Mouse (Mus musculus) spleen, postnatal 4 days (tissue): ENCODE results near the gene Wnk1.
A peak's percentile ranks its signal among the peaks of the same experiment; 100 is the strongest.
"Not testable (repeated sequence)": the region's sequence is repeated elsewhere in the genome, so short reads cannot be mapped to it uniquely, and the experiment has no call there.

Source experiments
- DNase-seq, 2 experiments: peaks; one replicate each; pipeline ENCODE4 v3.0.0; 2022; ENCODE audit warnings: low spot score in 2 of 2

Gene Wnk1

DNA sequence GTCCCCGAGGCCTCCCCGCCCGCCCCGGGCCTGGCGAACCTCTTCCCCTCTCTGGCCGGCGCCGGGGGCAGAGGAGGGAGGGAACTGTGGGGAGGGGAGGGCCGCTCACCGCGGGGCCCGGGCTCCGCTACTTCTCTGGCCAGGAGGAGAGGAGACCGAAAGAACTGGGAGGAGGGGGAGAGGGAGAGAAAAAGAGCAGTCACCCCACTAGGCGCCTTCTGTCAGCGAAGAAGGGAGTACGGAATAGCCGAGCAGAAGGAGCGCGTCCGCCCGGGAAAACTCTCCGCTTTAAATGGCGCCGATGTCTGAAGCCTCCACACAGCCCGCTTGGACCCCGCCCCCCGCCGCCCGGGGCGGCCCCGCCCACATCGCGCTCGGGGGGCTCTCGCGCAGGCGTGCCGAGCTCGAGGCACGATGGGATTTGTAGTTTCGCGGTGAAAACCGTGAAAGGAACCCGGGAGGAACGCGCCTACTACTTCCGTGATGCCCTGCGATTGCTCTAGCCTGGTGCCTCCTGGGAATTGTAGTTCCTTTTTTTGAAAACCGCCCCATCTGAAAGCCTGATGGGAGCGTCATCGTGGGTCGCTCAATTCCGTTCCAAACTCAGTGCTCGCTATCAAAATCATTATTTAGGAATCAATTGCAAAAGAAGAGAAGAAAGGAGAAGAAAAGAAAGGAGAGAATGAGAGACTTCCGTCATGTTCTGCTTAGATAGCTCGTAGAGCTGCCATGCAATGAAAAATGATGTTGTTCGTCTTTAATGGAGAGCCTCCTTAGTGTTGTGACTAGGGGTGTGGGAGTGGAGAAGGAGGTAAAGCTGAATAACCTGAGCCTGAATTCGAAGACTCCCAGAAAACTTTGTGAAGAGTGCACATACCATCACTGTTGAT lies at the start of gene Wnk1:
Gene Wnk1 (minus strand): TSS at position 307 of the 890 bp plus-strand sequence.
- peak; percentile 98 for DNase-seq

GRCm38 (mm10) chr6:120087041-120087440 lies 48.6 kb upstream of the Wnk1 start:
- DNase-seq = not testable (repeated sequence)

DNA sequence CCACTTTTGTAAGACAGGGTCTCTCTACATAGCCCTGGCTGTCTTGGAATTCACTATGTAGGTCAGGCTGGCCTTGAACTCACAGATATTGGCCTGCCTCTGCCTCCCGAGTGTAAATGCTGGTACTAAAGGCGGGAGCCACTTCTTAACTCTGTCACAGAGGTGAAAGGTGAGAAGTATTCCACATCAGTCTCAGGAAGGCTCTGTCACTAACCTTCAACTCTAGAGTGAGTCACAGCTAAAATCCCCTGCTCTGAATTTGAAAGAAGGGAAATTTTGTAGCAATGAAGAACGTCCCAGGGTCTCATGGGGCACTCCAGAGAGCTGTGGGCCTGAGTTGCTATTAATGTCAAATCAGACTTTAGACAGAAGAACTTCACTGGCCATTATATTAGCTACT lies 47.4 kb upstream of the Wnk1 start:
- DNase-seq = no peak

GRCm38 (mm10) chr6:120084983-120085382 lies 46.5 kb upstream of the Wnk1 start:
- no peak for DNase-seq

DNA sequence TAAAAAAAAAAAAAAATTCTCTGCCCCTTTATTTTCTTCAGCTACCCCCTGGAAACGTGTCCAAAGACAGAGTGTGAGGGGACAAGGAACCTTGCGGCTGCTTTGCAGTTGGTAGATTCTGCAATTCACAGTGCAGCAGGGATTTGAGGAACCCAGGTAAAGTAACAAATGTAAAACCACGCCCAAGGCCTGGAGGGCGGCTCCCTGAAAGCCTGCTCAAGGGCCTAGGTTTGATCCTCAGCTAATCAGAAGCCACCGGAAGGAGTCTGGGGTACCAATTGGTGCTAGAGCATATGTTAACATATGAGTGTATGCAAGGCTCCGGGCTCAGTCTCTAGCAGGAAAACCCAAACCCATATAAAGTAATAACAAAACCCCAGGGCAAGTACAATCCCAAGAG lies 45.0 kb upstream of the Wnk1 start:
- no peak for DNase-seq

DNA sequence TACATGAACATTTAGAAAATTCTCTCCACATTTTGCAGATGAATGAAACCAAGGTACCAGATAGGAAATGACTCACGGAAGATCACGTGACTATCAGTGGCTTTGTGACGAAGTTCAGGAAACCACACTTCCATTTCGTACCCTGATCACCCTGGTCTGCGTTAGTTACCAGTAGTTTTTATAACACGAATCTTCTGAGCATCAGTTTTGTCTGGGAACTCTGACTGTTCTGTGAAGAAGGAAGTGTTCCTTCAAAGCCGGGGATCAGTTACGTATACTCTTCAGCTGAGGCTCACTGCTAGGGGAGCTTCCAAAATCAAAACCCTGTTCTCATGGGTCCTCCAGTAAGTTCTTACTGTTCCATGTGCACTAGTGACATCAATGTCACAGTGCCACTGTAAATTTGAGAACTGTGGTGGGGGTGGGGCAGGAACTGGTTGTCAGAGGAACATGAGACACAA lies 44.5 kb upstream of the Wnk1 start:
- DNase-seq = no peak

DNA sequence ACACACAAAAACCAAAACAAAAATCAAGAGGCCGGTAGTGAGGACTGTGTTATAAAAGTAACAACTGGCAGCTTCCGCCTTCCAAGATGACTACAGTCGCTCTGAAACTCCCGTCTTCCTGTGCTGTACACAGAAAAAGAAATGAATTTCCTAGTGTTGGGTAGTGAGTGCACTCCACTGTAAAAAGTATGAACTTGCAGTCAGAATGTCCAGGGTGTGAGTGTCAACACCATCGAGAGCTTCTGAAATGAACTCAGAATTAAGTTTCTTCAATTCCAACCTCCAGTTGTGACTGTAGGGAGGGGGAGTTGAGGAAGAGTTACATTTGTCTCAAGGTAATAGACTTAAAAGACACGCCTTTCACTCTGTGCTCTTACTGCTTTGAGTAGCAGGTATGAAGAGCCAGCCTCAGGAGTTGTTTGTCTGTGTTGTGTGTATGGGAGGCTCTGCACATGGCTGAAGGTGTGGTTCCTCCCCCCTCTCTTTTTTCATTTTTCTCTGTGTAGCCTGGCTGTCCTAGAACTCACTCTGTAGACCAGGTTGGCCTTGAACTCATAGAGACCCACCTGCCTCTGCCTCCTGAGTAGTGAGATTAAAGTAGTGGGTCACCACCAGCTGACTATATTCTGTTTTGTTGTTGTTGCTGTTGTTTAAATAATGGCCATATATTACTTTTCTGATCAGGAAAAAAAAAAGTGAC lies 43.9 kb upstream of the Wnk1 start:
- DNase-seq = no peak

DNA sequence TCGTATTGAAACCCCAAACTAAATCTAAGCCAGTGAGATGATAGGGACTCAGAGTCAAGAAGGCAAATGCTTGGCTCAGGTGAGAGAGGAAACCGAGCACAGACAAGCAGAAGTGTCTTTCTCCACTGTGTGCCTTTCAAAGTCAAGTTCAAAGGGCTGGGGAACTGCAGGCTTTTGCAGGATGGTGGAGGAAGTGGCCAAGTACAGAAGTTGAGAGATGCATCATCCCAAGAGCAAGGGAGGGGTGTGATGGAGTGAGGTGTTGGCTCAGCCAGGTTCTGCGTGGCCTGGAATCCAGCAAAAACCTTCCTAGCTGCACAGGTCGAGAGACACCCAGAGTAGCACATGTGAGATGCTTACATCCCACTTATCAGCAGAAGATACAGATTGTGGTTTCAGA lies 43.0 kb upstream of the Wnk1 start:
- no peak for DNase-seq

- DNase-seq = no peak
These were observed 41.1 kb upstream of the Wnk1 start for GRCm38 (mm10) chr6:120079547-120079946.

- DNase-seq = no peak
These were observed 38.4 kb upstream of the Wnk1 start for GRCm38 (mm10) chr6:120076619-120077450.

DNA sequence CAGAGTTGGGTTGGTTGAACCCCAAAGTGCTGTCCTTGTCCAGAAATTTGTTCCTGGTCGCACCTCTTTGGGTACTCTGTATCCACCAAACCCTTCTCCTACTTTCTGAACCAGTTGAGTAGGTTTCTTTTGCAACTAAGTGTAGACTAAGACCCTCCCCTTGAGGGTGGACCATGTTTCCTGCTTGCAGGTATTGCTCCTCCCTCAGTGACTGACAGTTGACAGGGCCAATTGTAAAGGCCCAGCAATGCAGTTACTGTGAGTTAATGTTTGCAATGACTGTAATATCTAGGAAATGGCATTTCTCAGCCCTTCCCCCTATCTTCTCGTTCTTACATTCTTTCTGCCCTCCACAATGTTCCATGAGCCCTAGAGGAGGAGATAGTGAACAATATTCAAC lies 34.2 kb upstream of the Wnk1 start:
- DNase-seq = no peak

- no peak for DNase-seq
These were observed 31.1 kb upstream of the Wnk1 start for GRCm38 (mm10) chr6:120069546-120069945.

DNA sequence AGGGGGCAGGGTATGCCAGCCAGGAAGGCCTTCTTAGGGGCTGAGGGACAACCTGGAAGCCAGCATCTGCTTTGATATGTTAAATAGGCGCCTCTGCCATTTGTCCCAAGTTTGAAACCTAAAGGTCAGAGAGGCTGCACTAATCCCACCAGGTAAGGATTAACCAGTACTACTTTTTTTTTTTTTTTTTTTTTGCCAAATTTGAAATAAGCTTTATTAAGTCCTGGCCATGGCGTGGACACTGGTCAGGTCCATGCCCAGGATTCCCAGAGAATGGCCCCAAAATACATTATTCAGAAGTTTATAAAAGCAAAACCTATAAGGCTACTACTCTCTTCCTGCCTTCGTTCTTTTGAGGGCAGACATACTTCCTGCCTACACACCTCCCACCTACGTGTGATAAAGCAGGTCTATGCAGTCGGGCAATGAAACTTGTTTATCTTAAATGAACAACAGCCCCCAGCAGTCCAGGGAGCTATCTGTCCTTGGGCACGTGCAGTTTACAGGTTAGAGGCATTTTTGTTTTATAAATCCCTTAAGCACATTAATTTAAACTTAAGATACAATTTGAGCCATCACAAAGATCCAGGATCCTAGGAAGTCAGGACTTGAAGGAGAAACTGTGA lies 27.2 kb upstream of the Wnk1 start:
- no peak for DNase-seq

GRCm38 (mm10) chr6:120064627-120065026 lies 26.2 kb upstream of the Wnk1 start:
- no peak for DNase-seq

- no peak for DNase-seq
These were observed 24.5 kb upstream of the Wnk1 start for GRCm38 (mm10) chr6:120062934-120063333.

DNA sequence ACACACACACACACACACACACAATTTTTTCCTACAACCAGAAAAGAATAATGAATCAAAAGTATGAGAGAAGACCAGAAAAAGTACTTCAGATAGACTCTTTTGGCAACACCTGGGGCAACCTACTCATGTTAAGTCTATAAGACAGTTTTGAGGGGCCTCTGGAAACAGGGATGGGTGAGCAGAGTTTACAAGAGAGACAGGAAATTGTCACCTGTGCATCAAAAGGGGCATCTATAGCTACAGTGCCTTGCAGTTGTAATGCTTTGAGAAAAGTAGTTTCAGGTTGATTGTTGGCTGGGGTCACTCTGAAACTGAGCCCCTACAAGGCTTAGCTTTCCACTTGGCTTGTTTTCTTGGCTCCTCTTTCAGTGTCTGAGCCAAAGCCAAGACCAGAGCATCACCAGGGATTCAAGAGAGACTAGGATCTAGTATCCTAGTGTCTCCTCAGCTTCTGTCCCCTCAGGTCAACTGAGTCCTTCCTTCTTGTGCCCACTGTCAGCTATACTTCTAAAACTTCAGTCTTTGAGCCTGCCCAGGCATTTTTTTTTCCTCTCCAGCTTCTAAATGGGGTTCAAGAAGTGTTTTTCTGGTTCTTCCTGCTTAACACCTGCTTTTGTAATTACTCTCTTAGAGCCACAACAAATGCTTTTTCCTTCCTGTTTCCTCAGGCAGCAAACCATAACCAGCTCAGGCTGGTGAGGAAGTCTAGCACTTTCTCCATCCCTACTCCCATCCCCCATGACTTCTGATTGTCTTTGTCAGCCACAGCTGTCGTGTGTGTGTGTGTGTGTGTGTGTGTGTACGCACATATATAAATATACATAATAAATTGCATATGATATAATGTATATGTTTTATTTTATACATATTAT lies 17.4 kb upstream of the Wnk1 start:
- DNase-seq = no peak

GRCm38 (mm10) chr6:120054412-120054811 lies 15.9 kb upstream of the Wnk1 start:
- no peak for DNase-seq

GRCm38 (mm10) chr6:120047705-120048292 lies 9.3 kb upstream of the Wnk1 start:
- DNase-seq = no peak

GRCm38 (mm10) chr6:120045406-120045805 lies 6.9 kb upstream of the Wnk1 start:
- no peak for DNase-seq

GRCm38 (mm10) chr6:120042632-120043220 lies 4.3 kb upstream of the Wnk1 start:
- no peak for DNase-seq
